Mouse (Mus musculus) ES-CJ7 (cell line): ENCODE measurements around the gene Mt2.
A peak's percentile ranks its signal among the peaks of the same experiment; 100 is the strongest.

ENCODE experiments used
- DNase-seq: peaks from one replicate; pipeline ENCODE4 v3.0.0; 2011; ENCODE audit warnings: low read depth, low spot score

Gene Mt2

DNA sequence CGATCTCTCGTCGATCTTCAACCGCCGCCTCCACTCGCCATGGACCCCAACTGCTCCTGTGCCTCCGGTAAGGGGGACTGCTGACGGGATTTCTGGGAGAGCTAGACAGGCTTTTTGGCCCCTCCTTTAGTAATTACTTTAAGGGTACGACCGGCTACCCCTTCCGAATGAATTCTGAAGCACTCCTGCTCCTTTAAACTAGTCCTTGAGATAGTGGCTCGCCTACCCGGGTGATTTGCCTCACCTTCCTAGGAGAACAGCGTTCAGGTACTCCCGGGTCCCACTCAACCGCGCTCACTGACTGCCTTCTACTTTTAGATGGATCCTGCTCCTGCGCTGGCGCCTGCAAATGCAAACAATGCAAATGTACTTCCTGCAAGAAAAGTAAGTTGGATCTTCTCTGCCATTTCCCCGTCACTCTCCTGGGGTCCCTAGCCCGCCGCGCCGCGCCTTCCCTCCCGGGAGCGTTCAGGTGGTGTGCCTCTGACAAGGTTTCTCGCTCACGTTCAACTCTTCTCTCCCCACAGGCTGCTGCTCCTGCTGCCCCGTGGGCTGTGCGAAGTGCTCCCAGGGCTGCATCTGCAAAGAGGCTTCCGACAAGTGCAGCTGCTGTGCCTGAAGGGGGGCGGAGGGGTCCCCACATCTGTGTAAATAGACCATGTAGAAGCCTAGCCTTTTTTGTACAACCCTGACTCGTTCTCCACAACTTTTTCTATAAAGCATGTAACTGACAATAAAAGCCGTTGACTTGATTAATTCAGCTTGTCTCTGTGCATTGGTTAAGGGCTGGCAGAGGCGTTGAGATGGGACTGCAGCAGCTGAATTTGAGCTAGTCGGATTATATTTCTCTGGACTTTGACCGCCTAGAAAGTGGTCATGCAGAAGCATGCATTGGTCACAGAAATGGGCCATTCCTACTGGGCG is 607 bp downstream of the Mt2 start:
- peak; percentile 59 for DNase-seq

- DNase-seq, result no peak
These were observed 1.5 kb downstream of the Mt2 start for GRCm38 (mm10) chr8:94173848-94174403.

DNA sequence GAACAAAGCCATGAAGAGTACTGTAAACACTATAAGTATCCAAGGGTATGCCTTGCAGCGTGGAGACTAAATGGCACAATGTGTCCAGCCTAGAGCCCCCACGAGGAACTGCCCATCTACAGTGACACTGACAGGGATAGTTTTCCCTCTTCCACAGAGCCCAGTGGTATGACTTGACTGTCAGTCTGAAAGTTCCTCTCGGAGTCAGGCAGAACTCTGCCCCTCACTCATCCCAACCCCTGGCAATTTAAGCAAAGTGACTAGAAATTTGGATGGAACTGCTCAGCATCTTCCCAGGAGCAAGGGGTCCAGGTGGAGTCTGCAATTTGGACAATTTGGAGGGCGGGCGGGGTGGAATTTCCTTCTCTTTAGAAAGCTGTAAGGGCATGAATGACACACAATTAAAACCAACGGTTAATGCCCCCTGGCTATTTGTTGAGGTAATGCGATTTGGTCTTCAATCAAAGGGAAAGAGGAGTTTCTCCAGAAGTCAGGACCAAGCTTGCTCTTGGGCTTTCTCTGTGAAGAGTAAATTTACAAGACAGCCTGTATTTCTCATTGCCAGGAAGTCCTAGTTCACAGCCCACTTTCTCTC is 2.3 kb downstream of the Mt2 start:
- peak; percentile 89 for DNase-seq

GRCm38 (mm10) chr8:94177716-94178390 is 5.4 kb downstream of the Mt2 start:
- no peak for DNase-seq

DNA sequence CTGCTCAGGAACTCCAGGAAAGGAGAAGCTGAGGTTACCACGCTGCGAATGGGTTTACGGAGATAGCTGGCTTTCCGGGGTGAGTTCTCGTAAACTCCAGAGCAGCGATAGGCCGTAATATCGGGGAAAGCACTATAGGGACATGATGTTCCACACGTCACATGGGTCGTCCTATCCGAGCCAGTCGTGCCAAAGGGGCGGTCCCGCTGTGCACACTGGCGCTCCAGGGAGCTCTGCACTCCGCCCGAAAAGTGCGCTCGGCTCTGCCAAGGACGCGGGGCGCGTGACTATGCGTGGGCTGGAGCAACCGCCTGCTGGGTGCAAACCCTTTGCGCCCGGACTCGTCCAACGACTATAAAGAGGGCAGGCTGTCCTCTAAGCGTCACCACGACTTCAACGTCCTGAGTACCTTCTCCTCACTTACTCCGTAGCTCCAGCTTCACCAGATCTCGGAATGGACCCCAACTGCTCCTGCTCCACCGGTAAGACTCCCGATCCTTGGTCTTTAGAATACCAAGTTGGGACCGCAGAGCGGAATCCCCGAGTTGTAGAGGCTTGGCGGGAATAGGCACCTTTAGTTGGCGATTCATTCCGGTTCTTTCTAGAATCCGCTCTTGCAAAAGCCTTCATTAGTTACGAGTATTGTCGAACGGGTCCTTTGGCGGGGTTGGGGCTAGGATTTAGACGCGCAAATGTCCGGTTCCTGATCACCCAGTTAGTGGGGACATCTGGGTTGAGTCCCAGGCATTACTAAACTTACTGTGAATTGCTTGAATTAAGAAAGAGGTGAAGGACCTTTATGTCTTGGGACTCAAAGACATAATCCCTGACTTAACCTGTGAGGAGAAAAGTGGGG is 6.6 kb downstream of the Mt2 start, which contains the start of gene Mt1:
Gene Mt1, plus strand, starts transcription at position 226 of the 856 bp plus-strand sequence.
- DNase-seq, result peak; percentile 97

GRCm38 (mm10) chr8:94179713-94180560 is 7.5 kb downstream of the Mt2 start:
- no peak for DNase-seq

GRCm38 (mm10) chr8:94180561-94180908 is 8.1 kb downstream of the Mt2 start:
- DNase-seq, result no peak

- DNase-seq, result no peak
These were observed 9.8 kb downstream of the Mt2 start for GRCm38 (mm10) chr8:94182055-94182929.

GRCm38 (mm10) chr8:94183117-94183516 is 10.7 kb downstream of the Mt2 start:
- peak; percentile 95 for DNase-seq

- peak; percentile 73 for DNase-seq
These were observed 11.9 kb downstream of the Mt2 start for GRCm38 (mm10) chr8:94184357-94184843.

DNA sequence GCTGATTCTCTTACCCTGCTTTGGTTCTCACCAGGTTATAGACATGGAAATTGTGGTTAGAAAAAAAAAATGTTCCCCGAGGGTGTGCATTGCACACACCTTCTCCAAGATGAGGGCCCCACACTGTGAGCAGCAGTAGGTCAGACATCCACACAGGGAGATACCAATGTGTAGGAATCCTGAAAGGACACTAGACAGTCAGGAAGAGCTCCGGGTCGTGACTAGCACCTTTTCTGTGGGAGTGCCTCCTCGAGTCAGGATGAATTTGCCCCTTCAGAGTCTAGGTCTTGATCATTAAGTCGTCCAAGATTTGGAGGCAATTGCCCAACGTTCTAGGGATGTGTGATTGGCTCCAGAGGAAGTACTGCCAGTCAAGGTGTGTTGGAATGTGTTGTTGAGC is 13.3 kb downstream of the Mt2 start:
- DNase-seq, result no peak

- DNase-seq, result peak; percentile 96
These were observed 14.1 kb downstream of the Mt2 start for GRCm38 (mm10) chr8:94186542-94186941.

- DNase-seq, result peak; percentile 69
These were observed 15.0 kb downstream of the Mt2 start for GRCm38 (mm10) chr8:94187290-94188002.

- no peak for DNase-seq
These were observed 17.0 kb downstream of the Mt2 start for GRCm38 (mm10) chr8:94189275-94190031.

DNA sequence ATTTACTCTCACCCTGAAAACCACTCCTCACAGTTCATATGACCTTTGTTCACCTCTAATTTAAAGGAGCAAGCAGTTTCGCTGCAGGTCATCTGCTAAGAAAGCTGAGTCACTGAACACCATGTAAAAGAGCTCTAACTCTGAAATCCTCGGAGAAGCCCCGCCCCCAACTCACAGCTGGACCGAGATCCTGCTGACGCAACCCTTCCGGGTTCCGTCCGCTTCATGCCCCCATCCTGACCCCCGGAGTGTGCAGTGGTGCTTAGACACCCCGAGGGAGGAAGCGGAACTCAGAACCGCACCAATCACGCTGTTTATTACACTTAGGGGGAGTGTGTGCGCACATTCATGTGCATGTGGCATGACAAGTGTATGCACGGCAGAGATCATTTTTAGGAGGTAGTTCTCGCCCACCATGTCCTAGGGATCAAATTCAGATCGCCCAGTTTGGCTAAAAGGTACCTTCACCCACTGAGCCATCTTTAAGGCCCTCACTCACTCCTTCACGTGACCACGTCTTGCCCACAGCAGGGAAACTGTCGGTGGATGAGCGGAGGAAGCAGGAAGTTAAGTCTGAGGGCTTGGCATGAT is 18.7 kb downstream of the Mt2 start:
- DNase-seq, result peak; percentile 97

DNA sequence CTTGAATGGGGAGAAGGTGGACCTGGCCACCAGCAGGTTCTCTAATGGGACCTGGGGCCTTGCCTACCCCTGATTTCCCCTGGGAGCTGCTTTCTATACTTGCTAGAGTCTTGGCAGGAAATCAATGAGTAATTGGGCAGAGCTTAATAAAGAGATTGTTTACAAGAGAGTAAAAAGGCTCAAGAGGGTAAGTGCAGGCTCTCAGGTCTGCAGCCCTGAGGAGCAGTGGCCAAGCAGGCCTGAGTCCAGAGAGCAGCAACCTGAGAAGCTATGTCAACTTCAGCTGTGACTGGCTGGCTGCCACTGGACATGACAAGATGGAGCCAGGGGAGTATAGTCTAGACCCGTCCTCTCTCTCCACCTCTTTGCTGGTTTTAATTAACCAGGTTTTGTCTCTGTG is 20.5 kb downstream of the Mt2 start:
- DNase-seq, result no peak

DNA sequence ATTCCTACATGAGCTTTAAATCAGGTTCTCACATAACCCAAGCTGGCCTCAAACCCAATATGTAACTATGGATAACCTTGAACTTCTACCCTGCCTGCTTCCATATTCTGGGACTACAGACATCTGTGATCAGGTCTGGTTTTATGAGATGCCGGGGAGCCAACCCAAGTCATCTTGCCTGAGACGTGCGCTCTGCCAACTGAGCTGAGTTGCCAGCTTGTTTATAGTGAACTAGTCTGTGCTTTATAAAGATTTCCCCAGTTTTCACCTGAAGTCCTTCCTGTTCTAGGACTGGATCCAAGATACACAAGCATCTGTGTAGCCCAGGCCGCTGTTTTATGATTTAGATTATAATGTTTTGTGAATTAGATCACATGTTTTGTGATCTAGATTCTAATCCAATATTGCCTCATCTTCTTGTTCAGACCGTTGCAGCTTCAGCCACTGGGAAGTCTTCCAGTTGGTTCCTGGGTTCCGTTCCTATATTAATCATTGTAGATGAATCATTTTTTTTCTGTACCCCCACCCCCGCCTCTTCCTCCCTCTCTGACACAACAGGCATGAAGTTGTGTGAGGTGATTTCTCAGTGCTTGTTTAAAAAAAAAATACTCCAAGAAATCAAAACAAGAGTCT is 22.2 kb downstream of the Mt2 start:
- DNase-seq, result no peak
